In genomic region chr8:127768311-127768710, GRCm38 (mm10) we compare ENCODE assay signal across 22 mouse cellular contexts.
DNase-seq lines count a peak whose midpoint lies in the region; ATAC-seq and TF ChIP-seq lines count a peak whose summit lies in the region.
"Had no signal": no experiment of that assay in that cellular context is flagged by ENCODE, and none has a peak within 500 bp of the region (broad histone marks: within the 10 kb centered on the region; RNA-seq: fewer than 3 reads in every experiment).

No protein-coding gene starts in this region.

- H3K36me3 ChIP-seq in forebrain, embryonic 11.5 days (ENCODE audit: control insufficient read depth, insufficient read depth, low read length): no peaks in the 10 kb centered on the region
- no peaks in the 10 kb centered on the region for H3K36me3 ChIP-seq in forebrain, embryonic 15.5 days
- no peaks in the 10 kb centered on the region for H3K36me3 ChIP-seq in kidney, postnatal 0 days (ENCODE audit: insufficient read depth, low read length)
- H3K36me3 ChIP-seq in liver, embryonic 11.5 days (ENCODE audit: control insufficient read depth, insufficient read depth, low read length): no peaks in the 10 kb centered on the region
- no peaks in the 10 kb centered on the region for H3K36me3 ChIP-seq in hindbrain, embryonic 11.5 days (ENCODE audit: control insufficient read depth, insufficient read depth, low read length)
- H3K36me3 ChIP-seq: embryonic facial prominence, embryonic 15.5 days; forebrain, embryonic 10.5 days; heart, embryonic 12.5 days; hindbrain, embryonic 10.5 days; hindbrain, embryonic 15.5 days had no signal

- H3K9ac ChIP-seq in forebrain, embryonic 11.5 days (ENCODE audit: low read length): no peak overlapping the region
- H3K9ac ChIP-seq in forebrain, embryonic 15.5 days (replicated peaks): no peak overlapping the region
- H3K9ac ChIP-seq in kidney, postnatal 0 days (ENCODE audit: low read depth, low read length): no peak overlapping the region
- H3K9ac ChIP-seq in liver, embryonic 11.5 days (ENCODE audit: low read depth, low read length): no peak overlapping the region
- H3K9ac ChIP-seq in hindbrain, embryonic 11.5 days (ENCODE audit: low read depth, low read length): no peak overlapping the region
- H3K9ac ChIP-seq: embryonic facial prominence, embryonic 15.5 days; heart, embryonic 12.5 days; hindbrain, embryonic 15.5 days had no signal

- no peaks in the 10 kb centered on the region for H3K27me3 ChIP-seq in forebrain, embryonic 11.5 days (ENCODE audit: control insufficient read depth, insufficient read depth, low read length)
- H3K27me3 ChIP-seq in forebrain, embryonic 15.5 days: no peaks in the 10 kb centered on the region
- no peaks in the 10 kb centered on the region for H3K27me3 ChIP-seq in kidney, postnatal 0 days (ENCODE audit: insufficient read depth, low read length)
- H3K27me3 ChIP-seq in liver, embryonic 11.5 days (replicated peaks; ENCODE audit: control insufficient read depth, insufficient read depth, low read length): no peaks in the 10 kb centered on the region
- no peaks in the 10 kb centered on the region for H3K27me3 ChIP-seq in hindbrain, embryonic 11.5 days (ENCODE audit: control insufficient read depth, insufficient read depth, low read length)
- H3K27me3 ChIP-seq: embryonic facial prominence, embryonic 15.5 days; heart, embryonic 12.5 days; hindbrain, embryonic 15.5 days had no signal

- no peak for TF ChIP-seq CTCF in kidney, postnatal 0 days (IDR thresholded peaks at IDR 0.05; ENCODE audit: low read depth)

- H3K4me1 ChIP-seq in forebrain, embryonic 11.5 days (replicated peaks; ENCODE audit: control insufficient read depth, insufficient read depth, low read length): 0 out of 2 replicates have a peak, but pooled peaks cover 2% of the 10 kb centered on the region
- no peaks in the 10 kb centered on the region for H3K4me1 ChIP-seq in forebrain, embryonic 15.5 days
- H3K4me1 ChIP-seq in kidney, postnatal 0 days (replicated peaks; ENCODE audit: insufficient read depth, low read length): no peaks in the 10 kb centered on the region
- H3K4me1 ChIP-seq in liver, embryonic 11.5 days (replicated peaks; ENCODE audit: control insufficient read depth, insufficient read depth, low read length): no peaks in the 10 kb centered on the region
- H3K4me1 ChIP-seq in hindbrain, embryonic 11.5 days (replicated peaks; ENCODE audit: control insufficient read depth, insufficient read depth, low read length): no peaks in the 10 kb centered on the region
- H3K4me1 ChIP-seq: embryonic facial prominence, embryonic 15.5 days; heart, embryonic 12.5 days; hindbrain, embryonic 15.5 days had no signal

- H3K9me3 ChIP-seq in forebrain, embryonic 11.5 days (ENCODE audit: control insufficient read depth, low read length): no peaks in the 10 kb centered on the region
- peaks cover 5% of the 10 kb centered on the region; the same call in 1 of the 2 replicates for H3K9me3 ChIP-seq in forebrain, embryonic 15.5 days
- no peaks in the 10 kb centered on the region for H3K9me3 ChIP-seq in kidney, postnatal 0 days (replicated peaks; ENCODE audit: low read length)
- H3K9me3 ChIP-seq in liver, embryonic 11.5 days (ENCODE audit: control insufficient read depth, low read length): no peaks in the 10 kb centered on the region
- no peaks in the 10 kb centered on the region for H3K9me3 ChIP-seq in hindbrain, embryonic 11.5 days (ENCODE audit: control insufficient read depth, low read length)
- H3K9me3 ChIP-seq: embryonic facial prominence, embryonic 15.5 days; forebrain, embryonic 10.5 days; hindbrain, embryonic 15.5 days had no signal

- WGBS in forebrain, embryonic 11.5 days: 25% methylated on average over 3 of the region's 3 CpGs
- WGBS in forebrain, embryonic 15.5 days: 21% methylated on average over 3 of the region's 3 CpGs
- 55% methylated on average over 3 of the region's 3 CpGs for WGBS in kidney, postnatal 0 days
- WGBS in liver, embryonic 11.5 days: 72% methylated on average over 3 of the region's 3 CpGs
- 44% methylated on average over 3 of the region's 3 CpGs for WGBS in hindbrain, embryonic 11.5 days

- no peak overlapping the region for H3K4me3 ChIP-seq in forebrain, embryonic 11.5 days (ENCODE audit: low read depth, low read length)
- no peak overlapping the region for H3K4me3 ChIP-seq in forebrain, embryonic 15.5 days
- no peak overlapping the region for H3K4me3 ChIP-seq in kidney, postnatal 0 days (replicated peaks; ENCODE audit: low read depth, low read length)
- no peak overlapping the region for H3K4me3 ChIP-seq in liver, embryonic 11.5 days (ENCODE audit: low read depth, low read length)
- no peak overlapping the region for H3K4me3 ChIP-seq in hindbrain, embryonic 11.5 days (ENCODE audit: low read depth, low read length)
- H3K4me3 ChIP-seq: embryonic facial prominence, embryonic 15.5 days; erythroblast, embryonic 14.5 days; forebrain, embryonic 10.5 days; heart, adult 2 months; heart, embryonic 12.5 days; hindbrain, embryonic 10.5 days; hindbrain, embryonic 15.5 days had no signal

- no peak overlapping the region for H3K27ac ChIP-seq in forebrain, embryonic 11.5 days (ENCODE audit: low read depth, low read length)
- no peak overlapping the region for H3K27ac ChIP-seq in forebrain, embryonic 15.5 days (replicated peaks)
- no peak overlapping the region for H3K27ac ChIP-seq in kidney, postnatal 0 days
- H3K27ac ChIP-seq in liver, embryonic 11.5 days (ENCODE audit: low read depth, low read length): no peak overlapping the region
- H3K27ac ChIP-seq in hindbrain, embryonic 11.5 days (ENCODE audit: low read depth, low read length): no peak overlapping the region
- H3K27ac ChIP-seq: embryonic facial prominence, embryonic 15.5 days; heart, adult 2 months; hindbrain, embryonic 10.5 days; hindbrain, embryonic 15.5 days had no signal

- peak; percentile 81 for ATAC-seq in forebrain, embryonic 11.5 days (replicated peaks; ENCODE audit: low FRiP score)
- ATAC-seq in forebrain, embryonic 15.5 days (replicated peaks): no peak
- ATAC-seq in kidney, postnatal 0 days (replicated peaks; ENCODE audit: low FRiP score, low read depth): no peak
- ATAC-seq in liver, embryonic 11.5 days (replicated peaks; ENCODE audit: low FRiP score): no peak
- no peak for ATAC-seq in hindbrain, embryonic 11.5 days (ENCODE audit: low FRiP score)
- ATAC-seq: intestine, embryonic 16.5 days had no signal

- DNase-seq in forebrain, embryonic 11.5 days (ENCODE audit: low spot score): no peak
- peak; percentile 53 for DNase-seq in kidney, postnatal 0 days (ENCODE audit: low spot score)
- no peak for DNase-seq in kidney, postnatal 4 days
- peak; percentile 88 for DNase-seq in Muller cell, postnatal 12 days (ENCODE audit: inconsistent ontology term)
- peak; percentile 9 for DNase-seq in brain, adult 2 months (ENCODE audit: low read depth, low spot score)
- DNase-seq in liver, embryonic 11.5 days (ENCODE audit: low spot score): no peak
- no peak for DNase-seq in hindbrain, embryonic 11.5 days (ENCODE audit: low spot score)
- DNase-seq: adrenal gland, adult 8-10 months; adrenal gland, postnatal 36 days; cerebellum, adult 18-20 months; cerebellum, adult 9-11 months; cerebellum, postnatal 36 days; gastrocnemius, postnatal 10 days; heart, adult 2 months had no signal

- no peak overlapping the region for H3K4me2 ChIP-seq in forebrain, embryonic 11.5 days (ENCODE audit: low read depth, low read length, severe bottlenecking)
- H3K4me2 ChIP-seq in forebrain, embryonic 15.5 days (replicated peaks): no peak overlapping the region
- H3K4me2 ChIP-seq in kidney, postnatal 0 days (ENCODE audit: low read length): no peak overlapping the region
- no peak overlapping the region for H3K4me2 ChIP-seq in liver, embryonic 11.5 days
- H3K4me2 ChIP-seq in hindbrain, embryonic 11.5 days (replicated peaks; ENCODE audit: low read depth, low read length): no peak overlapping the region
- H3K4me2 ChIP-seq: embryonic facial prominence, embryonic 15.5 days; heart, embryonic 12.5 days; hindbrain, embryonic 15.5 days had no signal

Comparison
In these comparisons a context has a peak if more than half of its experiments do, and no peak if none do; other contexts are left out.
1. DNase-seq: peak in kidney, postnatal 0 days (single experiment), Muller cell, postnatal 12 days (single experiment) and brain, adult 2 months (single experiment); none in forebrain, embryonic 11.5 days (single experiment), kidney, postnatal 4 days (0 of 2), liver, embryonic 11.5 days (single experiment) and hindbrain, embryonic 11.5 days (single experiment).